Mouse (Mus musculus): ENCODE data around the gene Nfya. TPM values are rescaled to one million over a fixed set of nuclear protein-coding genes. Genes with fewer than 3 reads are reported as not detected.

The Nfya gene
- total and polyA plus RNA-seq, 3 experiments, result 22.5 to 203 (median 41.1) TPM

DNA sequence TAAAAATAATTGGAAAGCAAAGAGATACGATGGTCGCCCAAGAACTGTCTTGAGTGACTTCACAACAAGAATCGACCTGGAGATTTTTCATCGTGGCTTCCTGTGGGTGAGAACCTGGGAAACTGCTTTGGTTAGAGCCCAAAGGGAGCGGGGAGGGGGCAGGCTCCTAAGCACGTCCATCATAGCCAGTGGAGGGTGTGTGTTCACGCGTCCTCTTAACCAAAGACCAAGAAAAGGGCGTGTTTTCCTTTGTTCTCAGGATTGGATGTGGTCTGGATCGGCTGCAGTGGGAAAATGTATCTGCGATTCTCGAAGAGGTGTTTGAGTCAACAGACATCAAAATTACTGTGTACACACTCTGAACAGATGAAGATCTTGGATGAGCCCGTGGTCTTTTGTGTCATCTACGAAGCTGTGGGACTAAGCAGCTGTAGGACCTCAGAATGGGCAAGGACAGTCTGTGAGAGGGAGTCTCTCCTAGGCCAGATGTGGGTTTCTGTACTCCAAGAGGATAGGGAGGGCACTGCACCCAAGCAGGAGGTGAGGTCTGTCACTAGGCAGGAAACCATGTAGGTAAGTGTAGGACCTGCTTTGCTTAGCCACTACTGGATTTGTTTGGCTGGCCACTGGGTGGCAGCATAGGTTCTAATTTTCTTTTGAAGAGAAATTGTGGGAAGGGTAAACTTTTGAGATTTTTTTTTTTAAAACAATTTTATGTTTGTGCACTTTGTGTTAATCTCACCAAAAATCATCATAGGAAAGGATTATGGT lies 6.9 kb upstream of the Nfya start:
- DNase-seq (ENCODE audit: low spot score), result peak; percentile 36
- peaks cover 43% of the 10 kb centered on the region for H3K4me1 ChIP-seq (ENCODE audit: insufficient read depth, low read depth, low read length)
- no peaks in the 10 kb centered on the region for H3K27me3 ChIP-seq (ENCODE audit: insufficient read depth, low read length)
- TF ChIP-seq GATA1 (IDR thresholded peaks at IDR 0.05; ENCODE audit: borderline replicate concordance, low read length) (no peak), CTCF (IDR thresholded peaks at IDR 0.05; ENCODE audit: low read depth, low read length) (peak; percentile 35; the same call in 1 of the 2 replicates)
- H3K36me3 ChIP-seq (replicated peaks), result peaks cover 78% of the 10 kb centered on the region
- ATAC-seq (ENCODE audit: extremely low read depth, insufficient number of reproducible peaks, low FRiP score, poor library complexity, severe bottlenecking), result peak; percentile 63
- H3K9me3 ChIP-seq (replicated peaks), result no peaks in the 10 kb centered on the region
- no peak overlapping the region for H3K4me3 ChIP-seq (ENCODE audit: low read depth, low read length)

DNA sequence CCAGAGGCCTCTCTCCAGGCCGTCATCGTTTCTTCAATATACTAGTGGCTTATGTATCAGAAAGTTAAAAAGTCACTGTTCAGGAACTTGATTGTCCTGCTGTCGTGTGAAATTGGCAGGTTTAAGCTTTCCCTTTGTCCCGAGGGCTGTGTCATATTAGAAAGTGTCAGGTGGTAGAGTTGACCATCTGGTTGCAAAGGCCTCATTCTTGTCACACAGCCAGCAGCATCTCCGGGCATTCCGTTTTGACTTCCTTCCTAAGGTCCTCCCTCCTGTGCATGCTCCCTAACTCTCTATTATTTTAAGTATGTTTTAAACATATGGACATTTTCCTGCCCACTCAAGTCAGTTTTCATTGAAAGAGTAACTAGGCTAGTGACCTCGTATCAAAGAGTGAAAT lies 6.3 kb upstream of the Nfya start:
- H3K4me1 ChIP-seq (ENCODE audit: insufficient read depth, low read depth, low read length), result peaks cover 43% of the 10 kb centered on the region
- ATAC-seq (ENCODE audit: extremely low read depth, insufficient number of reproducible peaks, low FRiP score, poor library complexity, severe bottlenecking) (no peak), DNase-seq (ENCODE audit: low spot score) (no peak)
- no peak for TF ChIP-seq GATA1 (IDR thresholded peaks at IDR 0.05; ENCODE audit: borderline replicate concordance, low read length)
- TF ChIP-seq TAL1 (conservative IDR thresholded peaks at IDR 0.05; ENCODE audit: low read depth, low read length), result no peak
- no peak for TF ChIP-seq GATA2 (IDR thresholded peaks at IDR 0.05; ENCODE audit: borderline replicate concordance, low read depth, low read length)
- no peak for TF ChIP-seq CTCF (IDR thresholded peaks at IDR 0.05; ENCODE audit: low read depth, low read length)
- TF ChIP-seq POLR2AphosphoS5 (IDR thresholded peaks at IDR 0.05; ENCODE audit: insufficient replicate concordance, low read depth, low read length), result no peak
- H3K27me3 ChIP-seq (ENCODE audit: insufficient read depth, low read length), result no peaks in the 10 kb centered on the region
- H3K36me3 ChIP-seq (replicated peaks), result peaks cover 78% of the 10 kb centered on the region
- H3K9me3 ChIP-seq (replicated peaks), result no peaks in the 10 kb centered on the region
- H3K4me3 ChIP-seq (ENCODE audit: low read depth, low read length), result no peak overlapping the region

DNA sequence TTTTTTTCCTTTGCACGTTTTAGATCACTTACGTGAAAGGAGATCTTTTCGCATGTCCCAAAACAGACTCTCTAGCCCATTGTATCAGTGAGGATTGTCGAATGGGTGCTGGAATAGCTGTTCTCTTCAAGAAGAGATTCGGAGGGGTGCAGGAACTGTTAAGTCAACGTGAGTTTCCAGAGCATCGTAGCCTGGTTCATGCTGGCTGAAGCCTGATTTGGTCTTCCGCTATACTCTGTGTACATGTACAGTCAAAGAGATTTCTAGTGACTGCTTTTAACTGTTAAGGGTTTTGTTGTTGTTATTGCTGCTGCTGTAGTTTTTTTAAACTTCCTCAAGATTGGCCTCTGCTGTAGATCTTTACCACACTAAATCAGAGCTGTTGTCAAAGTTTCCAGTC lies 1.5 kb upstream of the Nfya start:
- peaks cover 41% of the 10 kb centered on the region for H3K4me1 ChIP-seq (ENCODE audit: insufficient read depth, low read depth, low read length)
- DNase-seq (ENCODE audit: low spot score) (no peak), ATAC-seq (ENCODE audit: extremely low read depth, insufficient number of reproducible peaks, low FRiP score, poor library complexity, severe bottlenecking) (no peak)
- H3K27me3 ChIP-seq (ENCODE audit: insufficient read depth, low read length), result no peaks in the 10 kb centered on the region
- H3K36me3 ChIP-seq (replicated peaks), result peaks cover 58% of the 10 kb centered on the region
- TF ChIP-seq POLR2AphosphoS5 (IDR thresholded peaks at IDR 0.05; ENCODE audit: insufficient replicate concordance, low read depth, low read length), result no peak
- no peak for TF ChIP-seq GATA1 (IDR thresholded peaks at IDR 0.05; ENCODE audit: borderline replicate concordance, low read length)
- no peak for TF ChIP-seq TAL1 (conservative IDR thresholded peaks at IDR 0.05; ENCODE audit: low read depth, low read length)
- TF ChIP-seq CTCF (IDR thresholded peaks at IDR 0.05; ENCODE audit: low read depth, low read length), result no peak
- TF ChIP-seq GATA2 (IDR thresholded peaks at IDR 0.05; ENCODE audit: borderline replicate concordance, low read depth, low read length), result no peak
- no peaks in the 10 kb centered on the region for H3K9me3 ChIP-seq (replicated peaks)
- H3K4me3 ChIP-seq (ENCODE audit: low read depth, low read length), result peak overlapping the region; percentile 92

DNA sequence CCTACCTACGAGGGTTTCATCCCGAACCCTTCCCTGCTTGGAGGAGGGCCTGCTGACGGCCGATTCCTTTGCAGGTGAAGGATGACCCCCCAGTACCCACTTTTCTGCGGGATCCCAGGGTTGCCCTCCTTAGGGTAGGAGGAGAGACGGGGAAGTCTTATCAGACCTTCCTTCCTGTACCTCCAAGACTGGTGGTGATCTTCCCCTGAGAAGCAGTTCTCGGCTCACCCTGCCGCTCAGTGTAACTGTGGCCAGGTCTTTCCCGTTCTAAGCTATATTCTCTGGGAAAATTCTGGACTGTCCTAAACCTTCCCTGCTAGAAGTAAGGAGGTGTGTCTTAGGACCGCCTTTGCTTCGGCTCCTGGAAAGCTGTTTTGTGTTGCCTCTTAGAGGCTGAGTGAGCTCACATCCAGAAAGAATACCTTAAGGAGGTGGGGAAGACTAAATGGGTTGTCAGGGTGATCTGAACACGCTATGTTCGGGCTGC lies 636 bp upstream of the Nfya start:
- Histone ChIP-seq H3K4me1 (ENCODE audit: insufficient read depth, low read depth, low read length) (peaks cover 46% of the 10 kb centered on the region), H3K27me3 (ENCODE audit: insufficient read depth, low read length) (no peaks in the 10 kb centered on the region), H3K9me3 (replicated peaks) (no peaks in the 10 kb centered on the region), H3K36me3 (replicated peaks) (peaks cover 56% of the 10 kb centered on the region), H3K4me3 (ENCODE audit: low read depth, low read length) (peak overlapping the region; percentile 92)
- no peak for ATAC-seq (ENCODE audit: extremely low read depth, insufficient number of reproducible peaks, low FRiP score, poor library complexity, severe bottlenecking)
- DNase-seq (ENCODE audit: low spot score), result peak; percentile 43
- no peak for TF ChIP-seq POLR2AphosphoS5 (IDR thresholded peaks at IDR 0.05; ENCODE audit: insufficient replicate concordance, low read depth, low read length)

- Histone ChIP-seq H3K36me3 (replicated peaks) (peaks cover 50% of the 10 kb centered on the region), H3K9me3 (replicated peaks) (no peaks in the 10 kb centered on the region), H3K27me3 (ENCODE audit: insufficient read depth, low read length) (no peaks in the 10 kb centered on the region), H3K4me3 (ENCODE audit: low read depth, low read length) (peak overlapping the region; percentile 92), H3K4me1 (ENCODE audit: insufficient read depth, low read depth, low read length) (peaks cover 56% of the 10 kb centered on the region)
- ATAC-seq (ENCODE audit: extremely low read depth, insufficient number of reproducible peaks, low FRiP score, poor library complexity, severe bottlenecking) (peak; percentile 24; the same call in 1 of the 2 replicates), DNase-seq (ENCODE audit: low spot score) (peak; percentile 93)
- no peak for TF ChIP-seq GATA1 (IDR thresholded peaks at IDR 0.05; ENCODE audit: borderline replicate concordance, low read length)
- TF ChIP-seq GATA2 (IDR thresholded peaks at IDR 0.05; ENCODE audit: borderline replicate concordance, low read depth, low read length), result no peak
- TF ChIP-seq TAL1 (conservative IDR thresholded peaks at IDR 0.05; ENCODE audit: low read depth, low read length), result no peak
- TF ChIP-seq CTCF (IDR thresholded peaks at IDR 0.05; ENCODE audit: low read depth, low read length), result no peak
- TF ChIP-seq POLR2AphosphoS5 (IDR thresholded peaks at IDR 0.05; ENCODE audit: insufficient replicate concordance, low read depth, low read length), result no peak
These were observed 997 bp downstream of the Nfya start for GRCm38 (mm10) chr17:48408526-48409291.

- DNase-seq (ENCODE audit: low spot score) (no peak), ATAC-seq (ENCODE audit: extremely low read depth, insufficient number of reproducible peaks, low FRiP score, poor library complexity, severe bottlenecking) (no peak)
- Histone ChIP-seq H3K4me3 (ENCODE audit: low read depth, low read length) (peak overlapping the region; percentile 92), H3K27me3 (ENCODE audit: insufficient read depth, low read length) (no peaks in the 10 kb centered on the region), H3K36me3 (replicated peaks) (peaks cover 45% of the 10 kb centered on the region), H3K4me1 (ENCODE audit: insufficient read depth, low read depth, low read length) (peaks cover 57% of the 10 kb centered on the region), H3K9me3 (replicated peaks) (no peaks in the 10 kb centered on the region)
- TF ChIP-seq CTCF (IDR thresholded peaks at IDR 0.05; ENCODE audit: low read depth, low read length) (no peak), POLR2AphosphoS5 (IDR thresholded peaks at IDR 0.05; ENCODE audit: insufficient replicate concordance, low read depth, low read length) (no peak), GATA1 (IDR thresholded peaks at IDR 0.05; ENCODE audit: borderline replicate concordance, low read length) (no peak), TAL1 (conservative IDR thresholded peaks at IDR 0.05; ENCODE audit: low read depth, low read length) (no peak), GATA2 (IDR thresholded peaks at IDR 0.05; ENCODE audit: borderline replicate concordance, low read depth, low read length) (no peak)
These were observed 1.7 kb downstream of the Nfya start for GRCm38 (mm10) chr17:48407910-48408525.

Data from G1E (cell line).